In the genomic region with DNA sequence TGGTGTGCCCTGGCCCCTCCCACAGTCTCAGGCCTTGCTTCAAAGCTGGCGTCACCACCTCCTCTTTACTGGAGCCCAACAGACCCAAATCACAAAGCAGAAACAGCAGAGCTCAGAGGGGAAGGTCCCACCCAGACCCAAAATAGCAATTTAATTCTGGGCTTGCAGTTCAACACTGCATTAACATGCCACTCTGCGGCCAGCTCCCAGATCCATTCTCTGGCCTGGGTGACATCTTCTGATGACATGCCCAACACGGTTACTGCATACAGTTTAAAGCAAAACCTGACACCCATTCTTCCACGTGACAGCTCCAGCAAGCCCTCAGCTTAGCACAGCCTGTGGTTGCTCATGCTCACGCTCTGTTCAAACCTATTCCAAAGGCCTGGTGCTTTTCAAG, we compare ENCODE assay signal across 8 mouse cellular contexts. TPM values are rescaled to one million over a fixed set of nuclear protein-coding genes. Genes with fewer than 3 reads are reported as not detected.
A peak's percentile ranks its signal among the peaks of the same experiment; 100 is the strongest.
DNase-seq lines count a peak whose midpoint lies in the region; ATAC-seq and TF ChIP-seq lines count a peak whose summit lies in the region.

No protein-coding gene starts in this region.

- no peak for TF ChIP-seq CTCF in heart, adult 2 months (IDR thresholded peaks at IDR 0.05)
- TF ChIP-seq CTCF in lung, embryonic 14.5 days (IDR thresholded peaks at IDR 0.05; ENCODE audit: low read depth): no peak
- no peak for TF ChIP-seq CTCF in lung, postnatal 0 days (IDR thresholded peaks at IDR 0.05)

- no peak for ATAC-seq in heart, embryonic 13.5 days (ENCODE audit: extremely low read depth, insufficient number of reproducible peaks, low FRiP score, low TSS enrichment)
- ATAC-seq in lung, embryonic 14.5 days (ENCODE audit: insufficient read depth): no peak
- ATAC-seq in lung, postnatal 0 days: no peak
- ATAC-seq in midbrain, embryonic 16.5 days: no peak
- ATAC-seq in erythroid progenitor cell, adult 5-6 weeks (replicated peaks; ENCODE audit: low FRiP score, poor library complexity, severe bottlenecking): no peak

- H3K9me3 ChIP-seq in heart, embryonic 13.5 days: no peaks in the 10 kb centered on the region; the same call in 1 of the 2 replicates
- H3K9me3 ChIP-seq in lung, embryonic 14.5 days (ENCODE audit: low read depth, low read length): peaks cover 6% of the 10 kb centered on the region; the same call in 1 of the 2 replicates
- H3K9me3 ChIP-seq in lung, postnatal 0 days (ENCODE audit: low read length): no peaks in the 10 kb centered on the region; the same call in 1 of the 2 replicates
- 0 out of 2 replicates have a peak, but pooled peaks cover 4% of the 10 kb centered on the region for H3K9me3 ChIP-seq in midbrain, embryonic 16.5 days (replicated peaks; ENCODE audit: control insufficient read depth, low read length, poor library complexity, severe bottlenecking)

- no peak for TF ChIP-seq EP300 in heart, adult 2 months (IDR thresholded peaks at IDR 0.05; ENCODE audit: insufficient read depth, low read depth, low read length)
- no peak for TF ChIP-seq EP300 in lung, postnatal 0 days (IDR thresholded peaks at IDR 0.05)

- no peaks in the 10 kb centered on the region for H3K36me3 ChIP-seq in heart, embryonic 13.5 days
- no peaks in the 10 kb centered on the region for H3K36me3 ChIP-seq in heart, adult 2 months (ENCODE audit: control insufficient read depth, insufficient read depth, low read length)
- no peaks in the 10 kb centered on the region for H3K36me3 ChIP-seq in lung, embryonic 14.5 days (ENCODE audit: insufficient read depth)
- H3K36me3 ChIP-seq in lung, postnatal 0 days (ENCODE audit: insufficient read depth, low read length): no peaks in the 10 kb centered on the region
- H3K36me3 ChIP-seq in midbrain, embryonic 16.5 days (ENCODE audit: control insufficient read depth, insufficient read depth, low read length): no peaks in the 10 kb centered on the region

- peaks cover 45% of the 10 kb centered on the region for H3K4me1 ChIP-seq in heart, embryonic 13.5 days
- peaks cover 5% of the 10 kb centered on the region for H3K4me1 ChIP-seq in heart, adult 2 months (ENCODE audit: control insufficient read depth, insufficient read depth, low read length)
- H3K4me1 ChIP-seq in lung, embryonic 14.5 days (ENCODE audit: insufficient read depth): peaks cover 17% of the 10 kb centered on the region
- no peaks in the 10 kb centered on the region for H3K4me1 ChIP-seq in lung, postnatal 0 days (ENCODE audit: insufficient read depth, low read depth, low read length)
- H3K4me1 ChIP-seq in midbrain, embryonic 16.5 days (ENCODE audit: control insufficient read depth, insufficient read depth, low read length): peaks cover 40% of the 10 kb centered on the region

- H3K27me3 ChIP-seq in heart, embryonic 13.5 days (replicated peaks): peaks cover 5% of the 10 kb centered on the region; the same call in 1 of the 2 replicates
- no peaks in the 10 kb centered on the region for H3K27me3 ChIP-seq in heart, adult 2 months (ENCODE audit: control insufficient read depth, insufficient read depth, low read length)
- H3K27me3 ChIP-seq in lung, embryonic 14.5 days (ENCODE audit: insufficient read depth, low read length): no peaks in the 10 kb centered on the region
- H3K27me3 ChIP-seq in lung, postnatal 0 days (replicated peaks; ENCODE audit: insufficient read depth, low read length): no peaks in the 10 kb centered on the region
- H3K27me3 ChIP-seq in midbrain, embryonic 16.5 days (ENCODE audit: control insufficient read depth, insufficient read depth, low read depth, low read length): no peaks in the 10 kb centered on the region

- H3K4me2 ChIP-seq in heart, embryonic 13.5 days: peak overlapping the region; percentile 45
- H3K4me2 ChIP-seq in lung, embryonic 14.5 days: peak overlapping the region; percentile 35
- H3K4me2 ChIP-seq in lung, postnatal 0 days (replicated peaks; ENCODE audit: low read depth, low read length): no peak overlapping the region
- H3K4me2 ChIP-seq in midbrain, embryonic 16.5 days (ENCODE audit: low read length): no peak overlapping the region

- TF ChIP-seq POLR2A in heart, adult 2 months (IDR thresholded peaks at IDR 0.05; ENCODE audit: insufficient read depth, low read depth, low read length): no peak

- H3K4me3 ChIP-seq in heart, embryonic 13.5 days: no peak overlapping the region
- no peak overlapping the region for H3K4me3 ChIP-seq in heart, adult 2 months
- no peak overlapping the region for H3K4me3 ChIP-seq in lung, embryonic 14.5 days (ENCODE audit: low read depth, low read length)
- no peak overlapping the region for H3K4me3 ChIP-seq in lung, postnatal 0 days (ENCODE audit: low read depth, low read length)
- no peak overlapping the region for H3K4me3 ChIP-seq in midbrain, embryonic 16.5 days (ENCODE audit: low read depth, low read length)

- DNase-seq in heart, adult 2 months: no peak
- DNase-seq in lung, embryonic 14.5 days: no peak
- no peak for DNase-seq in lung, postnatal 0 days (ENCODE audit: low spot score)
- peak; percentile 15 to 24 for DNase-seq in frontal cortex, postnatal 36 days (ENCODE audit: low spot score in 2 of 2)
- DNase-seq in adrenal gland, adult 8-10 months: no peak

- H3K27ac ChIP-seq in heart, embryonic 13.5 days (replicated peaks): peak overlapping the region; percentile 58
- no peak overlapping the region for H3K27ac ChIP-seq in heart, adult 2 months
- peak overlapping the region; percentile 16; the same call in 1 of the 2 replicates for H3K27ac ChIP-seq in lung, embryonic 14.5 days (ENCODE audit: low read depth)
- H3K27ac ChIP-seq in lung, postnatal 0 days (ENCODE audit: low read length): no peak overlapping the region
- peak overlapping the region; percentile 38 for H3K27ac ChIP-seq in midbrain, embryonic 16.5 days (ENCODE audit: low read length)

- WGBS in heart, embryonic 13.5 days: 42% methylated on average over 5 of the region's 5 CpGs
- 53% methylated on average over 5 of the region's 5 CpGs for WGBS in heart, adult 2 months
- WGBS in lung, embryonic 14.5 days: 55% methylated on average over 5 of the region's 5 CpGs
- 62% methylated on average over 5 of the region's 5 CpGs for WGBS in lung, postnatal 0 days
- 29% methylated on average over 5 of the region's 5 CpGs for WGBS in midbrain, embryonic 16.5 days

- H3K79me2 ChIP-seq in heart, adult 2 months (replicated peaks; ENCODE audit: control insufficient read depth, insufficient read depth, low read length): no peaks in the 10 kb centered on the region; the same call in 1 of the 2 replicates

- peak overlapping the region; percentile 38 for H3K9ac ChIP-seq in heart, embryonic 13.5 days
- H3K9ac ChIP-seq in heart, adult 2 months (ENCODE audit: low read depth, low read length): no peak overlapping the region
- no peak overlapping the region for H3K9ac ChIP-seq in lung, embryonic 14.5 days
- no peak overlapping the region for H3K9ac ChIP-seq in lung, postnatal 0 days (replicated peaks; ENCODE audit: low read depth)
- H3K9ac ChIP-seq in midbrain, embryonic 16.5 days (ENCODE audit: low read depth, low read length): peak overlapping the region; percentile 12; the same call in 1 of the 2 replicates

- intact Hi-C loops in heart, adult 2 months (cut with DNase I): no loop called here

RNA-seq across cellular contexts. Expression of gene Zbtb40, which starts 4.1 kb away (rescaled TPM):
- 2.4 and 3.1 TPM in 2 replicates for polyA plus RNA-seq in heart, embryonic 13.5 days (2015; fragmentation: Nextera tagmentation; extraction: Ambion mirVana)
- total RNA-seq in heart, adult 2 months (2021): 1 to 10 TPM; 7.3 to 8.0 TPM
- polyA plus RNA-seq in heart, adult 2 months (2012; rRNA removed): 5.6 and 9.3 TPM in 2 replicates
- 5.4 and 5.5 TPM in 2 replicates for polyA plus RNA-seq in lung, embryonic 14.5 days (2014; fragmentation: Nextera tagmentation; extraction: Ambion mirVana)
- polyA plus RNA-seq in lung, postnatal 0 days (2015; fragmentation: Nextera tagmentation; extraction: Ambion mirVana): 1.3 and 1.6 TPM in 2 replicates
- polyA plus RNA-seq in midbrain, embryonic 16.5 days (2015; fragmentation: Nextera tagmentation; extraction: Ambion mirVana): 3.6 and 4.6 TPM in 2 replicates
- total RNA-seq in adrenal gland, adult 8-10 months (2022): 10 to 100 TPM in 3 of 4 experiments, 1 to 10 TPM in 1; 8.0 to 16.0 (median 15.5) TPM
- total RNA-seq in erythroid progenitor cell, adult 5-6 weeks (2015; ENCODE audit: low replicate concordance): 6.1 and 10.5 TPM in 2 replicates
- total RNA-seq in erythroid progenitor cell, adult 5-6 weeks (2017; ENCODE audit: low replicate concordance): 2.3 and 6.2 TPM in 2 replicates

Comparison
In these comparisons a context has a peak if more than half of its experiments do, and no peak if none do; other contexts are left out.
1. H3K27ac ChIP-seq: peak in heart, embryonic 13.5 days (single experiment), lung, embryonic 14.5 days (single experiment) and midbrain, embryonic 16.5 days (single experiment); none in heart, adult 2 months (single experiment) and lung, postnatal 0 days (single experiment).
2. H3K4me2 ChIP-seq: peak in heart, embryonic 13.5 days (single experiment) and lung, embryonic 14.5 days (single experiment); none in lung, postnatal 0 days (single experiment) and midbrain, embryonic 16.5 days (single experiment).
3. H3K9ac ChIP-seq: peak in heart, embryonic 13.5 days (single experiment) and midbrain, embryonic 16.5 days (single experiment); none in heart, adult 2 months (single experiment), lung, embryonic 14.5 days (single experiment) and lung, postnatal 0 days (single experiment).
4. DNase-seq: peak in frontal cortex, postnatal 36 days (2 of 2); none in heart, adult 2 months (0 of 2), lung, embryonic 14.5 days (single experiment), lung, postnatal 0 days (single experiment) and adrenal gland, adult 8-10 months (single experiment).